Mouse (Mus musculus) kidney, adult 2 months (tissue): ENCODE results near the gene Lfng.

Experiments
- CTCF ChIP-seq: fragments of 200-500 bp; conservative IDR thresholded peaks from 2 replicates; pipeline ENCODE4 v1.5.1; 2011; ENCODE audit warnings: low read depth, mild to moderate bottlenecking, control low read depth, low read length, moderate library complexity, mixed read lengths; ENCODE audit not compliant: insufficient read depth, insufficient read length
- POLR2A ChIP-seq: fragments of 200-500 bp; IDR thresholded peaks from one replicate; pipeline ENCODE4 v1.6.1; 2011; ENCODE audit warnings: low read depth, low read length, control low read depth

DNA sequence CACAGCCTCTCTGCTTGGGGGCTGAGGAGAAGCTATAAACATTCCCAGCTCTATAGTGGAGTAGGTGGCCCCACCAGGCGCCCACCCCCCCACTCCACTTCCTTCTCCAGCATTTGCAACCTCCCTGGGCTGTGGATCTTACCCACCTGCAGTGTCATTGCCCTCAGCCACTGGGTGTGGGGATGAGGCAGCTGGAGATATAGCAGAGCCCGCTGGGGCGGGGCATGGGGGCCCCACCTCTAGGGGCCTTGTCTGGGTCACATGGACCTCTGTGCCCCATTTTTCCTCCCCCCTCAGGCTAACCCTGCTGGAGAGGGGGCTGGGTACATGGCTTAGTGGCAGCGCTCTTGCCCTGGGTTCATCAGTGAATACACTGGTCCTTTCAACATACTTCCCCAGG is 42.2 kb upstream of the Lfng start, which contains the start of gene Grifin:
- no peak for TF ChIP-seq CTCF
- TF ChIP-seq POLR2A, result no peak
